Mouse (Mus musculus) adrenal gland, adult 2 months (tissue): ENCODE results near the gene Kat5. TPM values are rescaled to one million over a fixed set of nuclear protein-coding genes. Genes with fewer than 3 reads are reported as not detected.

ENCODE experiments used
- polyA plus RNA-seq: library from polyadenylated mRNA; depleted of rRNA; stranded (reverse); fragments of >200 nt; gene quantifications from 2 replicates; pipeline ENCODE4 v1.2.3, GENCODE M21; 2012; rRNA removed
- total RNA-seq, 2 experiments: library from RNA; stranded (reverse); gene quantifications; 2 replicates each; pipeline ENCODE4 v1.2.3; 2021

Kat5 gene
- total and polyA plus RNA-seq, 3 experiments: 54.1 to 76.9 (median 75.5) TPM

Other genes starting within 250 kb of the Kat5 start
- 10 to 100 TPM; 22.5 to 23.7 TPM for gene Eif1ad, start 243.5 kb downstream of the Kat5 start, total RNA-seq
- gene Eif1ad, start 243.5 kb downstream of the Kat5 start, polyA plus RNA-seq: 22.2 and 27.2 TPM in 2 replicates
- 100 to 1,000 TPM; 138 to 155 TPM for gene Banf1, start 243.1 kb downstream of the Kat5 start, total RNA-seq
- 99.6 and 110 TPM in 2 replicates for gene Banf1, start 243.1 kb downstream of the Kat5 start, polyA plus RNA-seq
- 10 to 100 TPM; 72.2 to 88.9 TPM for gene Sart1, start 221.5 kb downstream of the Kat5 start, total RNA-seq
- gene Sart1, start 221.5 kb downstream of the Kat5 start, polyA plus RNA-seq: 5.4 and 8.1 TPM in 2 replicates
- gene Tsga10ip, start 207.7 kb downstream of the Kat5 start, total RNA-seq: not detected
- not detected in 2 replicates for gene Tsga10ip, start 207.7 kb downstream of the Kat5 start, polyA plus RNA-seq
- 100 to 1,000 TPM; 273 to 290 TPM for gene Drap1, start 185.3 kb downstream of the Kat5 start, total RNA-seq
- gene Drap1, start 185.3 kb downstream of the Kat5 start, polyA plus RNA-seq: 127 and 159 TPM in 2 replicates
- gene AI837181, start 185.1 kb downstream of the Kat5 start, total RNA-seq: 10 to 100 TPM; 48.8 to 53.3 TPM
- 109 and 115 TPM in 2 replicates for gene AI837181, start 185.1 kb downstream of the Kat5 start, polyA plus RNA-seq
- gene Fosl1, start 162.7 kb downstream of the Kat5 start, total RNA-seq: 1 to 10 TPM in 1 of 2 experiments, not detected in 1; 1.2 TPM
- gene Fosl1, start 162.7 kb downstream of the Kat5 start, polyA plus RNA-seq: 0.06 and 0.16 TPM in 2 replicates
- gene Ccdc85b, start 152.3 kb downstream of the Kat5 start, total RNA-seq: 10 to 100 TPM in 1 of 2 experiments, 1 to 10 TPM in 1; 3.5 to 10.5 TPM
- gene Ccdc85b, start 152.3 kb downstream of the Kat5 start, polyA plus RNA-seq: 13.5 and 13.9 TPM in 2 replicates
- 10 to 100 TPM; 85.1 to 94.8 TPM for gene Fibp, start 149.6 kb downstream of the Kat5 start, total RNA-seq
- 89.9 and 95.9 TPM in 2 replicates for gene Fibp, start 149.6 kb downstream of the Kat5 start, polyA plus RNA-seq
- under 1 TPM; 0.75 to 0.79 TPM for gene Ctsw, start 141.7 kb downstream of the Kat5 start, total RNA-seq
- gene Ctsw, start 141.7 kb downstream of the Kat5 start, polyA plus RNA-seq: 0.71 and 1.1 TPM in 2 replicates
- 100 to 1,000 TPM in 1 of 2 experiments, 10 to 100 TPM in 1; 49.7 to 107 TPM for gene Efemp2, start 136.3 kb downstream of the Kat5 start, total RNA-seq
- 112 and 116 TPM in 2 replicates for gene Efemp2, start 136.3 kb downstream of the Kat5 start, polyA plus RNA-seq
- gene Mus81, start 121.8 kb downstream of the Kat5 start, total RNA-seq: 10 to 100 TPM; 23.2 to 24.9 TPM
- gene Mus81, start 121.8 kb downstream of the Kat5 start, polyA plus RNA-seq: 39.5 and 45.7 TPM in 2 replicates
- gene Cfl1, start 119.8 kb downstream of the Kat5 start, total RNA-seq: 100 to 1,000 TPM; 732 to 783 TPM
- 308 and 311 TPM in 2 replicates for gene Cfl1, start 119.8 kb downstream of the Kat5 start, polyA plus RNA-seq
- gene 1700020D05Rik, start 106.5 kb downstream of the Kat5 start, total RNA-seq: 1 to 10 TPM in 1 of 2 experiments, under 1 TPM in 1; 0.86 to 1.1 TPM
- 1.0 and 1.2 TPM in 2 replicates for gene 1700020D05Rik, start 106.5 kb downstream of the Kat5 start, polyA plus RNA-seq
- 10 to 100 TPM; 12.2 to 14.1 TPM for gene Snx32, start 99.7 kb downstream of the Kat5 start, total RNA-seq
- gene Snx32, start 99.7 kb downstream of the Kat5 start, polyA plus RNA-seq: 13.0 and 15.0 TPM in 2 replicates
- not detected for gene Ovol1, start 49.6 kb downstream of the Kat5 start, total RNA-seq
- not detected in 2 replicates for gene Ovol1, start 49.6 kb downstream of the Kat5 start, polyA plus RNA-seq
- gene Ap5b1, start 42.2 kb downstream of the Kat5 start, total RNA-seq: 1 to 10 TPM; 8.4 to 9.4 TPM
- 12.8 and 16.8 TPM in 2 replicates for gene Ap5b1, start 42.2 kb downstream of the Kat5 start, polyA plus RNA-seq
- gene Rnaseh2c, start 8.4 kb downstream of the Kat5 start, total RNA-seq: 100 to 1,000 TPM; 109 to 147 TPM
- gene Rnaseh2c, start 8.4 kb downstream of the Kat5 start, polyA plus RNA-seq: 97.9 and 99.7 TPM in 2 replicates
- 100 to 1,000 TPM in 1 of 2 experiments, 10 to 100 TPM in 1; 89.8 to 149 TPM for gene Rela, start 27.2 kb upstream of the Kat5 start, total RNA-seq
- 163 and 221 TPM in 2 replicates for gene Rela, start 27.2 kb upstream of the Kat5 start, polyA plus RNA-seq
- gene Sipa1, start 53.5 kb upstream of the Kat5 start, total RNA-seq: 10 to 100 TPM; 39.8 to 62.1 TPM
- gene Sipa1, start 53.5 kb upstream of the Kat5 start, polyA plus RNA-seq: 165 and 177 TPM in 2 replicates
- gene Map3k11, start 78.5 kb upstream of the Kat5 start, total RNA-seq: 10 to 100 TPM; 42.6 to 44.2 TPM
- 102 and 104 TPM in 2 replicates for gene Map3k11, start 78.5 kb upstream of the Kat5 start, polyA plus RNA-seq
- gene Pcnx3, start 78.7 kb upstream of the Kat5 start, total RNA-seq: 10 to 100 TPM; 88.9 to 90.8 TPM
- 330 and 358 TPM in 2 replicates for gene Pcnx3, start 78.7 kb upstream of the Kat5 start, polyA plus RNA-seq
- gene Kcnk7, start 94.1 kb upstream of the Kat5 start, total RNA-seq: not detected
- not detected in 2 replicates for gene Kcnk7, start 94.1 kb upstream of the Kat5 start, polyA plus RNA-seq
- 10 to 100 TPM; 30.3 to 31.6 TPM for gene Ehbp1l1, start 116.1 kb upstream of the Kat5 start, total RNA-seq
- 47.6 and 49.2 TPM in 2 replicates for gene Ehbp1l1, start 116.1 kb upstream of the Kat5 start, polyA plus RNA-seq
- 10 to 100 TPM; 58.1 to 68.4 TPM for gene Fam89b, start 119.4 kb upstream of the Kat5 start, total RNA-seq
- 443 and 466 TPM in 2 replicates for gene Fam89b, start 119.4 kb upstream of the Kat5 start, polyA plus RNA-seq
- 100 to 1,000 TPM; 174 to 246 TPM for gene Ltbp3, start 130.7 kb upstream of the Kat5 start, total RNA-seq
- gene Ltbp3, start 130.7 kb upstream of the Kat5 start, polyA plus RNA-seq: 737 and 768 TPM in 2 replicates
- gene Scyl1, start 161.2 kb upstream of the Kat5 start, total RNA-seq: 100 to 1,000 TPM; 106 to 109 TPM
- 119 and 125 TPM in 2 replicates for gene Scyl1, start 161.2 kb upstream of the Kat5 start, polyA plus RNA-seq